Mouse (Mus musculus) lung, embryonic 15.5 days (tissue): ENCODE results near the gene Itga11. TPM values are rescaled to one million over a fixed set of nuclear protein-coding genes. Genes with fewer than 3 reads are reported as not detected.

ENCODE experiments used
- ATAC-seq: fragments of 200-750 bp; cut with Nextera tagmentation; 2 replicates; pipeline ENCODE4 v1.8.0; 2017; ENCODE audit warnings: moderate number of reproducible peaks, borderline replicate concordance; ENCODE audit not compliant: low FRiP score, low TSS enrichment; ENCODE audit errors: extremely low read depth
- H3K27ac ChIP-seq: fragments of 300-500 bp; sonication (generic); 2 replicates; pipeline ENCODE4 v1.5.1; 2015; ENCODE audit warnings: moderate library complexity, mild to moderate bottlenecking, inconsistent platforms
- H3K27me3 ChIP-seq: fragments of 300-500 bp; sonication (generic); 2 replicates; pipeline ENCODE4 v1.6.1; 2015; ENCODE audit warnings: inconsistent platforms
- H3K36me3 ChIP-seq: fragments of 300-500 bp; sonication (generic); 2 replicates; pipeline ENCODE4 v1.6.1; 2015; ENCODE audit warnings: inconsistent platforms
- H3K4me1 ChIP-seq: fragments of 300-500 bp; sonication (generic); 2 replicates; pipeline ENCODE4 v1.6.1; 2015; ENCODE audit warnings: inconsistent platforms
- H3K4me2 ChIP-seq: fragments of 300-500 bp; sonication (generic); 2 replicates; pipeline ENCODE4 v1.6.1; 2015; ENCODE audit warnings: inconsistent platforms, mild to moderate bottlenecking, moderate library complexity
- H3K4me3 ChIP-seq: fragments of 300-500 bp; sonication (generic); 2 replicates; pipeline ENCODE4 v1.5.1; 2015; ENCODE audit warnings: mild to moderate bottlenecking, inconsistent platforms
- H3K9ac ChIP-seq: fragments of 300-500 bp; sonication (generic); 2 replicates; pipeline ENCODE4 v1.6.1; 2015; ENCODE audit warnings: inconsistent platforms
- H3K9me3 ChIP-seq: fragments of 300-500 bp; sonication (generic); 2 replicates; pipeline ENCODE4 v1.6.1; 2016; ENCODE audit warnings: inconsistent platforms
- WGBS: fragments of 180-500 bp; shearing (Covaris S2); methylation state at CpG from one replicate; pipeline ENCODE4 v1.1.7; 2015; 5-methylcytosine and 5-hydroxymethylcytosine counted together
- polyA plus RNA-seq: library from polyadenylated mRNA; unstranded; fragments of >200 nt; fragmentation: Nextera tagmentation; extraction: Ambion mirVana; gene quantifications from 2 replicates; pipeline ENCODE4 v1.2.1, GENCODE M21; 2015

The Itga11 gene
- polyA plus RNA-seq, 1 experiment from 2014 or later: 0.45 TPM

DNA sequence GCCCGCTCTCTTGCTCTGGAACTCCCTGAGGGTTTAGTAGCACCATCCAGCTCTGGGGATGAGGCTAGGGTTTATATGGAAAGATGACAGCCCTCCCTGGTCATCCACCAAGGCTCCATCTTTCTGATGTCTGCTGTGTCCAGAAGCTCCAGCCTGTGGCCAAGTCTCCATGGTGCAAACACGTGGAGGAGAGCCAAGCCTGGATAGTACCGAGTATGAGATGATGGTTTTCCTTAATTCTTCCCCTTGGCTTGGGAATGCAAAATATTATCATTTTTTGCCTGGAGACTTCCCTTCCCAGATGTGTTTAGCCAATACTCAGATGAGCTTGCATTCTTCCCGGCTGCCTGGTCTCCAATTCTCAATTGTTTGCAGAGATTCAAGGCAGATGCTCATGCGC, 16.4 kb downstream of the Itga11 start:
- no peak overlapping the region for H3K9ac ChIP-seq
- H3K4me2 ChIP-seq: no peak overlapping the region
- H3K27ac ChIP-seq: no peak overlapping the region
- no peaks in the 10 kb centered on the region for H3K36me3 ChIP-seq
- H3K4me3 ChIP-seq: no peak overlapping the region
- ATAC-seq: no peak
- no peaks in the 10 kb centered on the region for H3K9me3 ChIP-seq
- no peaks in the 10 kb centered on the region for H3K4me1 ChIP-seq
- 66% methylated on average over 5 of the region's 5 CpGs for WGBS
- no peaks in the 10 kb centered on the region for H3K27me3 ChIP-seq

DNA sequence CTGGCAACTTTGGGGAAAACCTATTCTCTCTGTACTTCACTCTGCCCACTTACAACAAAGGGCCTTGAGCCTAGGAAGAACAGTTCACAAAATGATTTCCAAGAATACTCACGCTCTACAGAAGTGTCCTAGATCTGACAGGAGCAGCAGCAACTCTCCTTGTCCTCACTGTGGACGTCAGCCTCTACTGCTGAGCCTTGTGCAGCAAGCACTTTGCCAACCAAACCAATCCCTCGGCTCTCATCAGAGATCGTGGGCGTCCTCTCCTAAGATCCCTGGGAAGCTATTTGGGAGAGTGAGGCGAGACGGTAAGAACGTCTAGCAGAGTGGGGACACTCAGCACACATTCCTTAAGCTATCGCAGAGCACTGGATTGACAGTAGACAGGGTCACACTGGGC, 17.6 kb downstream of the Itga11 start:
- ATAC-seq: no peak
- no peaks in the 10 kb centered on the region for H3K36me3 ChIP-seq
- H3K4me2 ChIP-seq: no peak overlapping the region
- no peaks in the 10 kb centered on the region for H3K27me3 ChIP-seq
- no peak overlapping the region for H3K9ac ChIP-seq
- H3K4me3 ChIP-seq: no peak overlapping the region
- H3K4me1 ChIP-seq: no peaks in the 10 kb centered on the region
- no peaks in the 10 kb centered on the region for H3K9me3 ChIP-seq
- H3K27ac ChIP-seq: no peak overlapping the region
- WGBS: 51% methylated on average over 9 of the region's 9 CpGs

DNA sequence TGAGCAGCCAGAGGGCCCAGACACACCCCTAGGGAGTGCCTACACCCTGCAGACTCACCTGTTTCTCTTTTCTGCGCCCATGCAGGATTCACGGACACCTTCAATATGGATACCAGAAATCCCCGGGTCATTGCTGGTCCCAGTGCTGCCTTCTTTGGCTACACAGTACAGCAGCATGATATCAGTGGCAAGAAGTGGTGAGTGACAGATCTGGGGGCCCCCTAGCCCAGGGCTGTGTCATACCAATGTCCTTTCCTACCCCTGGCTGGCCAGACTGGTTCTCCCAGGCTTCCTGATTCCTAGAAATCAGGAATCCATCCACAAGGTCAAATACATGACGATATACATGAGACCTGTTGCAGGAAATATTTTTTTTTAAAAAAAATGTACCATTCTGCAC, 19.2 kb downstream of the Itga11 start:
- ATAC-seq: no peak
- Histone ChIP-seq H3K9me3 (no peaks in the 10 kb centered on the region), H3K27ac (no peak overlapping the region), H3K4me1 (no peaks in the 10 kb centered on the region), H3K36me3 (no peaks in the 10 kb centered on the region), H3K27me3 (no peaks in the 10 kb centered on the region), H3K4me2 (no peak overlapping the region), H3K4me3 (no peak overlapping the region), H3K9ac (no peak overlapping the region)
- 73% methylated on average over 4 of the region's 4 CpGs for WGBS

DNA sequence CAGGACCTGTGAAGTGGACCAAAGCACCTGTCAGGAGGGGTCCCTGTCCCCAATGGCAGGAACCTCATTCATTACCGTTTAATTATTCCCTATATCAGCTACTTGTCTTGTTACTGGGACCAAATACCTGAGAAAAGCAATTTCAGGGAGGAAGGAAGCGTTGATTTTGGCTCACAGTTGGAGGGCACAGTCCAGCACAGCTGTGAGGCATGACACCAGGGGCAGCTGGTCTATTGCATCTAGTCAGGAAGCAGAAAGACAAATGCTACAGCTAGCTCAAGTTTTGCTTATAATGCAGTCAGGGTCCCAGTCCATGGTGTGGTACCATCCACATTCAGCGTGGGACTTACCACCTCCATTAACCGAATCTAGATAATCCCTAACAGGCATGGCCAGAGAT, 29.6 kb downstream of the Itga11 start:
- Histone ChIP-seq H3K4me3 (no peak overlapping the region), H3K4me1 (peaks cover 7% of the 10 kb centered on the region; the same call in 1 of the 2 replicates), H3K27ac (no peak overlapping the region), H3K9me3 (no peaks in the 10 kb centered on the region), H3K9ac (no peak overlapping the region), H3K36me3 (no peaks in the 10 kb centered on the region), H3K4me2 (no peak overlapping the region), H3K27me3 (no peaks in the 10 kb centered on the region)
- WGBS: 85% methylated on average over 4 of the region's 4 CpGs
- no peak for ATAC-seq

DNA sequence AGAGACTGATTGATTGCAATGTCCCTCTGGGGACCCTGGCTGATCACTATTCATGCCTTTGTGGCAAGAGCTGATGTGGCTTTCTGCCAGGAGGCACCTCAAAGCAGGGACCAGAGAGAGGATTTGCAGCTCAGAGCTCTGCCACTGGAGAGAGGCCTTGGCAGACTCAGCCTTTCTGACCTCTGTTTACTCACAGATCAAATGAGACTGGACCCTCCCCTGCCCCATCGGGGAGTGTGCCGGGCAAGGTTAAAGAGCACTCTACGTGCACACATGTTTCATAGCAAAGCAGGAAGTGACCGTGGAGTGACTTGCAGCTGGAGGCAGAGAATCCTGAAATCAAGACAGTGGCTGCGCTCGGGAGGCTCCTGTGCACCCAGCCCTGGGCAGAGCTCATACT, 30.2 kb downstream of the Itga11 start:
- ATAC-seq: no peak
- 23% methylated on average over 6 of the region's 6 CpGs for WGBS
- Histone ChIP-seq H3K9me3 (no peaks in the 10 kb centered on the region), H3K27ac (no peak overlapping the region), H3K4me1 (peaks cover 7% of the 10 kb centered on the region; the same call in 1 of the 2 replicates), H3K9ac (no peak overlapping the region), H3K4me2 (no peak overlapping the region), H3K36me3 (no peaks in the 10 kb centered on the region), H3K27me3 (no peaks in the 10 kb centered on the region), H3K4me3 (no peak overlapping the region)

DNA sequence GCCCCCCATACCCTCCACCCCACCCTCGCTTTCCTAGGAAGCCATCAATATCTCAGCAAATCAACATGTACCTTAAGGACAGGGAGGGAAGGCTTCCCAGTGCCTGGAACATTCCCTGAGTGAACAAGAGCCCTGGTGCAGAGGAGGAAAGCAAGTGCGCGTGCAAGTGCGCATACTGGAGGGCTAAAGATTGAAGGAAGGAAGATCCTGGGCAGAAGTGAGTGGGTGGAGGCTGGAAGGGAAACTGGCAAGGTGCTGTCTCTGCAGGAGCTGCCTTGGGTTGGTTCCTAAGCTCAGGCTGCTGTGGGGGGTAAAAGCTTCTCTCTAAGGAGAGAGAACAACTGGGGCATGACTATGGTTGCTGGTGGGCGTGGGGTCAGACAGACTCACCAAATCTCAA, 32.4 kb downstream of the Itga11 start:
- no peaks in the 10 kb centered on the region; the same call in 1 of the 2 replicates for H3K9me3 ChIP-seq
- H3K4me1 ChIP-seq: peaks cover 7% of the 10 kb centered on the region; the same call in 1 of the 2 replicates
- H3K4me2 ChIP-seq: no peak overlapping the region
- 85% methylated on average over 5 of the region's 5 CpGs for whole genome bisulfite sequencing
- ATAC-seq: no peak
- no peaks in the 10 kb centered on the region for H3K36me3 ChIP-seq
- H3K9ac ChIP-seq: no peak overlapping the region
- no peaks in the 10 kb centered on the region for H3K27me3 ChIP-seq
- no peak overlapping the region for H3K27ac ChIP-seq
- no peak overlapping the region for H3K4me3 ChIP-seq

DNA sequence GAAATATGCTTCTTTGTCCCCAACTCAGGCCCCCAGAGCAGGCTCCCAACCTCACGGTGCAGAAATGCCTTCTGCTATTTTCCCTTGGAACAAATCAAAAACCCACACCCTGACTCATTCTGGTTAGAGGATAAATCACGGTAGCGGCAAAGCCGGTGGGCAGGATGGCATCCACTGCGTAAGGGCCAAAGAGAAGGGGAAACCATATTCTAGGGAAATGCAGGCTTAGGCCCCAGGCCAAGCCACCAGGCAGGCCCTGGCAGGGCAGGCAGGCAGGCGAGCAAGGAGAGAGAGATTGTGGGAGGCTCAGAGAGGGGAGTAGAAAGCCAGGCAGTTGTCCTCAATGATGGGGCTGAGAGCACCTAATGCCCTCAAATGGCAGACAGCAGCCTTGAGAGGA, 34.7 kb downstream of the Itga11 start:
- H3K4me2 ChIP-seq: no peak overlapping the region
- WGBS: 61% methylated on average over 6 of the region's 6 CpGs
- no peak overlapping the region for H3K27ac ChIP-seq
- ATAC-seq: no peak
- H3K27me3 ChIP-seq: no peaks in the 10 kb centered on the region
- H3K36me3 ChIP-seq: no peaks in the 10 kb centered on the region
- H3K4me3 ChIP-seq: no peak overlapping the region
- H3K9ac ChIP-seq: no peak overlapping the region
- peaks cover 7% of the 10 kb centered on the region; the same call in 1 of the 2 replicates for H3K4me1 ChIP-seq
- no peaks in the 10 kb centered on the region; the same call in 1 of the 2 replicates for H3K9me3 ChIP-seq

DNA sequence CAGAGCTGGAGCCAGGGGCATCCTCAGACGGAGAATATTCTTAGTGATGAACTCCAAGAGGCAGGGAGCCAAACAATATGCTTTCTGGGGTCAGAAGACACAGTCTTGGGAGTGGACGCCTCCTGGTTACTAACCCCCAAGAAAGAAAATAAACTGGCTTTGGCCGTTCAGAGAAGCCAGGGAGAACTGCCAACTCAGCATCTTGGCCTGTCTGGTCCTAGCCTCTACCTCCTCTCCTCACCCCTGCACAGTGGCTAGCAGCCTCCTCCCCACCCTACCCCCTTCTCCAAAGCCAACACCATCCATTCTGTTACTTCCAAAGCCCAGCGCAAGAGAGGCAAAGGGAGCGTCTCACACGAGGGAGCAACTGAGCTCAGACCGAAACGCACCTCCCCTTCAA, 35.4 kb downstream of the Itga11 start:
- H3K36me3 ChIP-seq: no peaks in the 10 kb centered on the region
- H3K4me1 ChIP-seq: peaks cover 6% of the 10 kb centered on the region; the same call in 1 of the 2 replicates
- WGBS: 64% methylated on average over 8 of the region's 8 CpGs
- H3K4me2 ChIP-seq: no peak overlapping the region
- H3K27ac ChIP-seq: no peak overlapping the region
- H3K27me3 ChIP-seq: no peaks in the 10 kb centered on the region
- H3K9me3 ChIP-seq: no peaks in the 10 kb centered on the region; the same call in 1 of the 2 replicates
- H3K4me3 ChIP-seq: no peak overlapping the region
- no peak overlapping the region for H3K9ac ChIP-seq
- ATAC-seq: no peak

DNA sequence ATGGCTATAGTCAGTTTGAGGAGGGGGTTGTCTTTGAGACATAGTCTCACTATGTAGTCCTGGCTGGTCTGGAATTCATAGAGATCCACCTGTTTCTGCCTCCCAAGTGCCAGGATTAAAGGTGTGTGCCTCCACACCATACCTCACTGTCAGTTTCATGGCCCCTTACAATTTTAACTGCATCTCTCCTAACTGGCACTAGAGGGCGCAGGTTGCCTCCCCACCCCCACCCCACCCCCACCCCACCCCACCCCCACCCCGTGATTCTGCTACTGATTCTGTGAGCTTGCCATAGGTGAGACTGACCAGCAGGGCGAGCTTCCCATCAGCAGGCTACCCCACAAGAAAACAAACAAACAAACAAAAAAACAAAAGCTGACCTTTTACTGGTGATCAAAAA, 36.7 kb downstream of the Itga11 start:
- Histone ChIP-seq H3K4me1 (peaks cover 8% of the 10 kb centered on the region), H3K9me3 (no peaks in the 10 kb centered on the region; the same call in 1 of the 2 replicates), H3K36me3 (no peaks in the 10 kb centered on the region), H3K4me3 (no peak overlapping the region), H3K9ac (no peak overlapping the region), H3K4me2 (no peak overlapping the region), H3K27me3 (no peaks in the 10 kb centered on the region), H3K27ac (no peak overlapping the region)
- no peak for ATAC-seq
- WGBS: 51% methylated on average over 3 of the region's 3 CpGs

DNA sequence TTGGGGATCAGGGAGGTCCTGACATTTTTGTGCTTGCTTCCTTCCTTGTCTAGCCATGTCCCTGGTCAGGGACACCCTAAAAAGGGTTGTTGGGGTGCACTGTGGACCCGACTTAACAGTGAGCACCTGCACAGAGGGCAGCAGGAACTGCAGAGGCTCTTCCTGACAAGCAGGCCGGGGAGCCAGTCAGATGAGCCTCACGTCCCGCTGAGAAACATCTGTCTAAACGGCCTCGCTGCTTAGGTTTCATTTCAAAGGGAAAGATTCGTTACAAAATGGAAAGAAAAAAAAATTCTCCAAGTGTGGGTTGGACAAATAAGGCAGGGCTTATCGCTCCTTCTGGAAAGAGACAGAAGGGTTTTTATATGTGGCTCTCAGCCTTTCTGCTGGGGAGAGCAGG, 40.4 kb downstream of the Itga11 start:
- Histone ChIP-seq H3K4me2 (peak overlapping the region; percentile 14; the same call in 1 of the 2 replicates), H3K9ac (no peak overlapping the region), H3K36me3 (no peaks in the 10 kb centered on the region), H3K9me3 (no peaks in the 10 kb centered on the region; the same call in 1 of the 2 replicates), H3K27me3 (no peaks in the 10 kb centered on the region), H3K4me1 (peaks cover 15% of the 10 kb centered on the region), H3K27ac (no peak overlapping the region), H3K4me3 (no peak overlapping the region)
- ATAC-seq: no peak
- 24% methylated on average over 8 of the region's 8 CpGs for WGBS

DNA sequence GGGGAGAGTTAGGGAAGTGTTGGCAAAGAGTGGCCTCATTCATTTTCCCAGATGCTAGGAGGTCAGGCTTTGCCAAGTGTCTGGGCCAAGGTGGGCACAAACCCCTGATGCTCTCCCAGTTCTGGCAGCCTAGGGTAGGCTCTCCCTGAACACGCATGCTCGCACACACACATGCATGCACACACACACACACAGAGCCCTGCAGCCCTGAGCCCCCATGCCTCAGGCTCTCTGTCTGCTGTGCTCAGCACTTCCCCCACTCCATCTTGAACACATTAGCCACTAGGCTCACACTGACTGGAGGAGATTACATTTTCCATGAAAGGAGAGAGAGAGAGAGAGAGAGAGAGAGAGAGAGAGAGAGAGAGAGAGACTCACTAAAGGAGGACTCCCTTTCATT, 44.2 kb downstream of the Itga11 start:
- Histone ChIP-seq H3K4me1 (peaks cover 15% of the 10 kb centered on the region), H3K4me3 (no peak overlapping the region), H3K27me3 (no peaks in the 10 kb centered on the region), H3K4me2 (no peak overlapping the region), H3K36me3 (no peaks in the 10 kb centered on the region), H3K9me3 (no peaks in the 10 kb centered on the region), H3K27ac (no peak overlapping the region), H3K9ac (no peak overlapping the region)
- 97% methylated on average over 2 of the region's 2 CpGs for WGBS
- no peak for ATAC-seq

DNA sequence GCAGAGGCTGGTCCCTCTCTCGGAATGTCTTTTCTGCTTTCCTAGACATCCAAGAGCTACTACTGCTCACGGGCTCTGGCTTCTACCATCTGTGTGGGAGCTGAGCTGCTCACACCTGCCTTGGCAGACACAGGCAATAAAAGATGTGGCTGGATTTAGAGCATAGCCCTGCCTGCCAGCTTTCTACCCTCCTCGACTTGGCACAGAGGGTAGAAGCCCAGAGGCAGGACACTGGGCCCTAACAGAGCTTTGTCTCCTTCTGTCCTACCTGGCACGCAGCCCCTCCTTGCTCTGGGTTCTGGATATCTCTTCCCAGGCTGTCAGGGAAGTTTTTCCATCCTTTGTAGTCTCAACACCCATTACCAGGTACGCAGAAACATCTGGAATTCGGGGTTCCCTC, 45.1 kb downstream of the Itga11 start:
- H3K27ac ChIP-seq: no peak overlapping the region

DNA sequence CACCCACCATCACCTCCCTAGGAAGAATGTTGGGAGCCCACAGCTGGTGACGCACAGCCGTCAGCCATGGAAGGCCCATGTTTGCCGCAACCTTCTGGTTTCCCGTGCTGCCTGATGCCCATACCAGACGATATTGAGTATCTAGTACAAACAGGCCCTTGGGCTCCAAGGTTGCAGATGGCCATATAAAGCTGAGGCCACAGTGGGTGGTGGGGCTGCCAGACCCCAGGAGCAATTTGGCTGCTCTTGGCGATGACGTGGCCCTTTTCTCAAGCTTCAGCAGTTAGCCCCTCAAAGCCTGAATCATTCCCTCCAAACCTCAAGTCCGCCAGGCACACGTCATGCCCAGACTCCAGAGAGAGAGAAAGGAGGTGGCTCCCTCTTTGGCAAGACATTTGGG, 46.5 kb downstream of the Itga11 start:
- no peaks in the 10 kb centered on the region for H3K9me3 ChIP-seq
- H3K9ac ChIP-seq: no peak overlapping the region
- H3K4me2 ChIP-seq: no peak overlapping the region
- H3K27ac ChIP-seq: no peak overlapping the region
- no peaks in the 10 kb centered on the region for H3K36me3 ChIP-seq
- H3K4me1 ChIP-seq: 0 out of 2 replicates have a peak, but pooled peaks cover 7% of the 10 kb centered on the region
- H3K4me3 ChIP-seq: no peak overlapping the region
- H3K27me3 ChIP-seq: no peaks in the 10 kb centered on the region
- 87% methylated on average over 9 of the region's 9 CpGs for WGBS
- no peak for ATAC-seq

More for the DNA sequence above, 45.1 kb downstream of the Itga11 start:
- Histone ChIP-seq H3K4me1 (peaks cover 15% of the 10 kb centered on the region), H3K27me3 (no peaks in the 10 kb centered on the region), H3K9ac (no peak overlapping the region), H3K36me3 (no peaks in the 10 kb centered on the region), H3K4me2 (no peak overlapping the region), H3K4me3 (no peak overlapping the region), H3K9me3 (no peaks in the 10 kb centered on the region)
- ATAC-seq: no peak
- WGBS: 64% methylated on average over 6 of the region's 6 CpGs
